Mouse (Mus musculus): ENCODE data around the gene Fyn.
A peak's percentile ranks its signal among the peaks of the same experiment; 100 is the strongest.

Gene Fyn

GRCm38 (mm10) chr10:39412826-39413620 is 44.4 kb downstream of the Fyn start:
- DNase-seq (ENCODE audit: low spot score in 2 of 2): no peak

- DNase-seq (ENCODE audit: low spot score in 2 of 2): no peak
Observed at GRCm38 (mm10) chr10:39414068-39414467, 45.4 kb downstream of the Fyn start.

- DNase-seq (ENCODE audit: low spot score in 2 of 2): peak in 1 of 2 experiments; percentile 25
Observed at GRCm38 (mm10) chr10:39415586-39415985, 46.9 kb downstream of the Fyn start.

- no peak for DNase-seq (ENCODE audit: low spot score in 2 of 2)
Observed at GRCm38 (mm10) chr10:39417611-39418010, 49.0 kb downstream of the Fyn start.

- no peak for DNase-seq (ENCODE audit: low spot score in 2 of 2)
Observed at GRCm38 (mm10) chr10:39418395-39418794, 49.7 kb downstream of the Fyn start.

GRCm38 (mm10) chr10:39420842-39421617 is 52.4 kb downstream of the Fyn start:
- no peak for DNase-seq (ENCODE audit: low spot score in 2 of 2)

GRCm38 (mm10) chr10:39421772-39422171 is 53.1 kb downstream of the Fyn start:
- DNase-seq (ENCODE audit: low spot score in 2 of 2): no peak

- DNase-seq (ENCODE audit: low spot score in 2 of 2): no peak
Observed at GRCm38 (mm10) chr10:39424643-39425042, 56.0 kb downstream of the Fyn start.

GRCm38 (mm10) chr10:39426033-39426432 is 57.4 kb downstream of the Fyn start:
- DNase-seq (ENCODE audit: low spot score in 2 of 2): no peak

GRCm38 (mm10) chr10:39426833-39427490 is 58.3 kb downstream of the Fyn start:
- no peak for DNase-seq (ENCODE audit: low spot score in 2 of 2)

- no peak for DNase-seq (ENCODE audit: low spot score in 2 of 2)
Observed at GRCm38 (mm10) chr10:39429661-39430060, 61.0 kb downstream of the Fyn start.

GRCm38 (mm10) chr10:39430074-39430764 is 61.6 kb downstream of the Fyn start:
- no peak for DNase-seq (ENCODE audit: low spot score in 2 of 2)

GRCm38 (mm10) chr10:39431265-39431664 is 62.6 kb downstream of the Fyn start:
- DNase-seq (ENCODE audit: low spot score in 2 of 2): no peak

GRCm38 (mm10) chr10:39432648-39433568 is 64.3 kb downstream of the Fyn start:
- no peak for DNase-seq (ENCODE audit: low spot score in 2 of 2)

GRCm38 (mm10) chr10:39433893-39434292 is 65.2 kb downstream of the Fyn start:
- no peak for DNase-seq (ENCODE audit: low spot score in 2 of 2)

GRCm38 (mm10) chr10:39434758-39435448 is 66.2 kb downstream of the Fyn start:
- no peak for DNase-seq (ENCODE audit: low spot score in 2 of 2)

GRCm38 (mm10) chr10:39438905-39439304 is 70.2 kb downstream of the Fyn start:
- no peak for DNase-seq (ENCODE audit: low spot score in 2 of 2)

- DNase-seq (ENCODE audit: low spot score in 2 of 2): no peak
Observed at GRCm38 (mm10) chr10:39440506-39440905, 71.9 kb downstream of the Fyn start.

- DNase-seq (ENCODE audit: low spot score in 2 of 2): no peak
Observed at GRCm38 (mm10) chr10:39441636-39442035, 73.0 kb downstream of the Fyn start.

- DNase-seq (ENCODE audit: low spot score in 2 of 2): no peak
Observed at GRCm38 (mm10) chr10:39443122-39443521, 74.5 kb downstream of the Fyn start.

Measured in urinary bladder, adult 18-20 months (tissue).